Mouse (Mus musculus): ENCODE measurements around the gene Brd2. TPM values are rescaled to one million over a fixed set of nuclear protein-coding genes. Genes with fewer than 3 reads are reported as not detected.

Gene Brd2
- polyA plus RNA-seq, 1 experiment = 257 TPM

DNA sequence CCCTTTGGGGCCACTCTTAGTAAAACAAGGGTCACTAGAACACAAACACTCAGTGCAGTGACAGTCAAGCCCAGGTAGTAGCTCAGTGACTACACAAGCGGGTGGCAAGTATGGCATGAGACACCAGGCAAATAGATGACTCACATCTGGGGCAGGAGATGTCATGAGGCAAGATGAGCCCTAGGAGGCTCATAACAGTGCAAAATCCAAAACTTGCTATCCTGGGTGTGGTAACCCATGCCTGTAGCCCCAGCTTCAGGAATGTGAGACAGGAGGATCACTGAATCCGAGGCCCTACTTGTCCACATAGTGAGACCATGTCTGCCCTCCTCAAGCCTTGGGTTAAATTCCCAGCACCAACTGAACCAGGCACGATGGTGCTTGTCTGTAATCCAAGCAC lies 12.0 kb upstream of the Brd2 start:
- no peak overlapping the region for H3K27ac ChIP-seq (ENCODE audit: control insufficient read depth, insufficient read depth, low read length)
- peaks cover 31% of the 10 kb centered on the region for H3K4me1 ChIP-seq (replicated peaks; ENCODE audit: control insufficient read depth, insufficient read depth, low read length)
- H3K36me3 ChIP-seq (ENCODE audit: control insufficient read depth, insufficient read depth, low read length) = no peaks in the 10 kb centered on the region
- DNase-seq = no peak
- no peaks in the 10 kb centered on the region for H3K27me3 ChIP-seq (ENCODE audit: control insufficient read depth, insufficient read depth, low read length)
- no peak for TF ChIP-seq CTCF (IDR thresholded peaks at IDR 0.05; ENCODE audit: borderline replicate concordance, control insufficient read depth, extremely low read depth, insufficient read depth, low read length, poor library complexity)
- H3K4me3 ChIP-seq (ENCODE audit: control insufficient read depth, insufficient read depth, low read length) = no peak overlapping the region
- WGBS = 93% methylated on average over 3 of the region's 3 CpGs

DNA sequence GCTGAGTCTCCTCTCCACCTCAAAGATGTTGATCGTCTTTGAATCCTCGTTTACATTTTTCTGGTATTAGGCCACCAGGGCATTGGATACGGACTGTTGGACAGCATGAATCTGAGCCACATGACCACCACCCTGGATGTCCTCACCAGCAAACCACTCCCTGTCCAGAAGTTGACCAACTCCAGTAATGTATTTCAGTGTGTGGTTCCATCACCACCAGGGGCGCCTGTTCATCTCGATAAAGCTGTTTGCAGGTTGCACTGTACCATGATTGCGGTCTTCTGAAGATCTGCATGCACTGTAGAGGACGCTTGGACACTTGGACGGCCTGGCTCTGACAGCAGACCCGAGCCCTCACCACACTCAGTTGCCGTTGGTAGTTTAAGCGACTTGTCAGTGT lies 10.9 kb upstream of the Brd2 start:
- no peaks in the 10 kb centered on the region for H3K27me3 ChIP-seq (ENCODE audit: control insufficient read depth, insufficient read depth, low read length)
- TF ChIP-seq POLR2A (IDR thresholded peaks at IDR 0.05; ENCODE audit: control insufficient read depth, extremely low read depth, insufficient read depth, low read length, poor library complexity) = no peak
- peak; percentile 33; the same call in 1 of the 2 replicates for TF ChIP-seq CTCF (IDR thresholded peaks at IDR 0.05; ENCODE audit: borderline replicate concordance, control insufficient read depth, extremely low read depth, insufficient read depth, low read length, poor library complexity)
- H3K4me3 ChIP-seq (ENCODE audit: control insufficient read depth, insufficient read depth, low read length) = no peak overlapping the region
- peaks cover 41% of the 10 kb centered on the region for H3K4me1 ChIP-seq (replicated peaks; ENCODE audit: control insufficient read depth, insufficient read depth, low read length)
- no peak for DNase-seq
- no peaks in the 10 kb centered on the region for H3K36me3 ChIP-seq (ENCODE audit: control insufficient read depth, insufficient read depth, low read length)
- no peak overlapping the region for H3K27ac ChIP-seq (ENCODE audit: control insufficient read depth, insufficient read depth, low read length)
- WGBS = 89% methylated on average over 11 of the region's 11 CpGs

DNA sequence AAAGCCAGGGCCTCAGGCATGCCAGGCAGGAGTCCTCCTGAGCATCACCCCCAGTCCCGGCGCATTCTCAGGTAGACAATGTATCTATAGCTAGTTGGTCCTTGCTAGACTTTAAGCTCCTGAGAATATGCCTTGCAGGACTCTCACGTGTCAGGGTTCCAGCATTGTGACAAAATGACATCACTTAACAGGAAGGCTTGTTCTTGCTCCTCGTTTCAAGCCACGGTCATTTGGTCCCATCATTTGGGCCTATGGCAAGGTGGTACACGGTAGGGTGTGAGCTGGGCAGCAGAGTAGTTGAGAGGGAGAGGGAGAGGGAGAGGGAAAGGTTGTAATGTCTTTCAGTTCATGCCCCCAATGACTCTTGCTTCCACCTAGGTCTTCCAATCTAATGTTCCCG lies 9.5 kb upstream of the Brd2 start:
- 91% methylated on average over 7 of the region's 7 CpGs for WGBS
- H3K4me3 ChIP-seq (ENCODE audit: control insufficient read depth, insufficient read depth, low read length) = no peak overlapping the region
- H3K27ac ChIP-seq (ENCODE audit: control insufficient read depth, insufficient read depth, low read length) = no peak overlapping the region
- TF ChIP-seq POLR2A (IDR thresholded peaks at IDR 0.05; ENCODE audit: control insufficient read depth, extremely low read depth, insufficient read depth, low read length, poor library complexity) = no peak
- TF ChIP-seq CTCF (IDR thresholded peaks at IDR 0.05; ENCODE audit: borderline replicate concordance, control insufficient read depth, extremely low read depth, insufficient read depth, low read length, poor library complexity) = no peak
- H3K4me1 ChIP-seq (replicated peaks; ENCODE audit: control insufficient read depth, insufficient read depth, low read length) = peaks cover 51% of the 10 kb centered on the region
- no peak for DNase-seq
- no peaks in the 10 kb centered on the region for H3K27me3 ChIP-seq (ENCODE audit: control insufficient read depth, insufficient read depth, low read length)
- H3K36me3 ChIP-seq (ENCODE audit: control insufficient read depth, insufficient read depth, low read length) = no peaks in the 10 kb centered on the region

DNA sequence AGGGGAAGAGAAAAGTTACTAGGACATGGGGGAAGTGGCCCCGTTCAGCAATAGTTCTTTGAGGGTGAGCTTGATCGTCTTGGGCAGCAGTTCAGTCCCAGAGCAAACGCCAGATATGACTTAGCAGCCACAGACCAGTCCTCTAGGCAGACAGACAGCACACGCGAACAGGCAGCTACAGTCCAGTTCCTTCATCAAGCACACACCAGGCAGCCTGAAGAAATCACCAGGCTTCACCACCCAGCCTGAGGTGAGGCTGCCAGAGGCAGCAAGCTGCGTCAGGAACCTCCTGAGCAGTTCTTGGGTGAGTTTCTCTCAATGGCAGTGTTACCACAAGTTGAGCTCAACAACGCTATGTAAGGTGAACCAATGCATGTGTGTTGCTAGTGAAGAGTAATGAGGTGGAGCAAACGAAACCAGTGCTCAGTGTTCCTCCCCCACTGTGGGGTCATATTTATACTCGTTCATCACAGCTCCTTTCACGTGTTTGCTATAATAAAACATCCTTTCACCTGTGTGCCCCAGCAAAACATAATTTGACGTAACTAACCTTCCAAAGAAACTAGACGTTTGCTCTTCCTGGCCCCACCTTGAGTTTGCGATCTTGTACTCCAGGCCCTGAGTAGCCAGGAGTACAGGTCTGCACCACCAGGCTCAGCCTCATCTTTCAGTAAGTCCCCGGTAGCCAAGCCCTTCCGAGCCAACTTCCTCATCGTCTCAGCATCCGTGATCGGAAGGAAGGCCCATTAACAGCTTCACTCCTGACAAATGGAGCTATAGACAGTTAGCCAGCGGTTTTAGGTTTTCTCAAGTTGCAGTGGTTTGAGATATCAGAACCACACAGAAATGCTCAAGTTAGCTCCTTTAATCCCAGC lies 7.9 kb upstream of the Brd2 start:
- TF ChIP-seq POLR2A (IDR thresholded peaks at IDR 0.05; ENCODE audit: control insufficient read depth, extremely low read depth, insufficient read depth, low read length, poor library complexity) = no peak
- DNase-seq = no peak
- H3K36me3 ChIP-seq (ENCODE audit: control insufficient read depth, insufficient read depth, low read length) = no peaks in the 10 kb centered on the region
- no peaks in the 10 kb centered on the region for H3K27me3 ChIP-seq (ENCODE audit: control insufficient read depth, insufficient read depth, low read length)
- WGBS = 64% methylated on average over 19 of the region's 19 CpGs
- peak overlapping the region; percentile 79; the same call in 1 of the 2 replicates for H3K27ac ChIP-seq (ENCODE audit: control insufficient read depth, insufficient read depth, low read length)
- H3K4me1 ChIP-seq (replicated peaks; ENCODE audit: control insufficient read depth, insufficient read depth, low read length) = peaks cover 41% of the 10 kb centered on the region
- H3K4me3 ChIP-seq (ENCODE audit: control insufficient read depth, insufficient read depth, low read length) = no peak overlapping the region

DNA sequence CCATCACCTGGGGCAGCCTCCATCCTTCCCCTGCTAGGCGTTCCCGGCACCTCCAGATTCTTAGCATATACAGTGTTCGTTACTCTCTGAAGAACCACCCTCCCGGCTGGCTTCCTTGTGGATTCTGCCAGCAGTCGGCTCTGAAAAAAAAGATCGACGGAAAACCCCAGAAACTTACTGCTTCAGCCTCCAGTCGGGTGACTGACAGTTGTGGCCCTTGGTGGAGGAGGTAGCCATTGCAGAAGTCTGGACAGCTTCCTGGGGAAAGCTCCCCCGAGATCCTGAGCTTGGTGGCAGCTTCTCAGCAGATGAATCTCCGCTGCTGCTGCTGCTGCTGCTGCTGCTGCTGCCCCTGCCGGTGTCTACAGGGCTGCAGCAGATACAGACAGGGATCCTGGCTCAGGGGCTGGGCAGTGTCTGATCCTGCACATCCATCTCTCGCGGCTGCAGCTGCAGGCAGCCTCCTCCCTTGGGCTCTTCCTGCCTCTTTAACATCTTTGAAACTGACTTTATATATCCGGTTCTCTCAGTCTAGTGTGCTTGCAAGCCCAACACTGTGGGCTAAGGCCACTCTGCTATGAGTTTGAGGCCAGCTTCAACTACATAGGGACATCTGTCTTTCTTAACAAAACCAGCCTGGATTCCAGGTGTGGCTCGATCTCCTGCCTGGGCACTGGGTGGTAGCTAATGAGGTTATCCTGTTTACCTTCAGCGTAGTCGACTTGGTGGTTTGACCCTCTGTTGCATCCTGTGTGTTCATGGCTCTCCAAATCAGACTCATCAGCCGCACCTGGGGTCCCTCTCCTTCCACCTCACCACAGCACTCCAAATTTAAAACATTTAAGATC lies 6.7 kb upstream of the Brd2 start:
- TF ChIP-seq CTCF (IDR thresholded peaks at IDR 0.05; ENCODE audit: borderline replicate concordance, control insufficient read depth, extremely low read depth, insufficient read depth, low read length, poor library complexity) (0 out of 2 replicates have a peak, but pooled peaks have one; percentile 7), POLR2A (IDR thresholded peaks at IDR 0.05; ENCODE audit: control insufficient read depth, extremely low read depth, insufficient read depth, low read length, poor library complexity) (peak; percentile 46; the same call in 1 of the 2 replicates)
- H3K4me3 ChIP-seq (ENCODE audit: control insufficient read depth, insufficient read depth, low read length) = peak overlapping the region; percentile 64
- H3K4me1 ChIP-seq (replicated peaks; ENCODE audit: control insufficient read depth, insufficient read depth, low read length) = peaks cover 45% of the 10 kb centered on the region
- WGBS = 18% methylated on average over 18 of the region's 18 CpGs
- peak overlapping the region; percentile 79 for H3K27ac ChIP-seq (ENCODE audit: control insufficient read depth, insufficient read depth, low read length)
- peak; percentile 58 for DNase-seq
- H3K36me3 ChIP-seq (ENCODE audit: control insufficient read depth, insufficient read depth, low read length) = no peaks in the 10 kb centered on the region
- H3K27me3 ChIP-seq (ENCODE audit: control insufficient read depth, insufficient read depth, low read length) = no peaks in the 10 kb centered on the region

DNA sequence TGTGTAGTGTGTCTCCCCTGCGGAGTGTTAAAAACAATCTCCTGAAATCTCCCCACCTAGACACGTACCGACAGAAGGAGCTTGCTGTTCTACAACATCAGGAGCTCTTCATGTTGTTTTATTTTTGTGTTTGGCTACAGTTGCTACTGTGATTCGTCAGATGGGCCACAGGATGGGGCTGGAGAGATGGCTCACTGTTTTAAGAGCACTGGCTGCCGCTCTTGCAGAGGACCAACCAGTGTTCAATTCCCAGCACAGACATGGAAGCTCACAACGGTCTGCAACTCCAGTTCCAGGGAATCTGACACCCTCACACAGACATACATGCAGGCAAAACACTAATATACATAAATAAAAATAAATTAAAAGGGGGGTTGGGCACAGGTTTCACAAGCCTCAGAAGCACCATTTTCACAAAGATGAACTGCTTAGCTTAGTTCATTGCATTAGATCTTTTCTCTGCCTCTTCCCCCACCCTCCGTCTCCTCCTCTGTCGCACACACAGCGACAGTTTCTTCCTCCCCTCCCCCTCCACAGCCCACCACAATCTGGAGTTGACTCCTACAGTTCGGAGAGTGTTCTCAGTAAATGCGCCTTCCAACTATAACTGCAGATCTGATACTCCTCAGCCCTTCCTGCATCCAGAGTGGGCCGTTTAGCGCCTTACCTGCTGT lies 6.0 kb upstream of the Brd2 start:
- no peak for TF ChIP-seq POLR2A (IDR thresholded peaks at IDR 0.05; ENCODE audit: control insufficient read depth, extremely low read depth, insufficient read depth, low read length, poor library complexity)
- Histone ChIP-seq H3K36me3 (ENCODE audit: control insufficient read depth, insufficient read depth, low read length) (no peaks in the 10 kb centered on the region), H3K4me1 (replicated peaks; ENCODE audit: control insufficient read depth, insufficient read depth, low read length) (peaks cover 50% of the 10 kb centered on the region), H3K27ac (ENCODE audit: control insufficient read depth, insufficient read depth, low read length) (peak overlapping the region; percentile 79), H3K4me3 (ENCODE audit: control insufficient read depth, insufficient read depth, low read length) (peak overlapping the region; percentile 64), H3K27me3 (ENCODE audit: control insufficient read depth, insufficient read depth, low read length) (no peaks in the 10 kb centered on the region)
- 34% methylated on average over 13 of the region's 13 CpGs for WGBS
- peak; percentile 61 for DNase-seq

Measured in thymus, adult 2 months (tissue).